Mouse (Mus musculus) liver, embryonic 16.5 days (tissue): ENCODE measurements around the gene Nr6a1. TPM values are rescaled to one million over a fixed set of nuclear protein-coding genes. Genes with fewer than 3 reads are reported as not detected.

Experiments
- ATAC-seq: fragments of 200-750 bp; cut with Nextera tagmentation; 2 replicates; pipeline ENCODE4 v1.8.0; 2017; ENCODE audit warnings: low read depth, mild to moderate bottlenecking, moderate number of reproducible peaks, moderate library complexity
- H3K27ac ChIP-seq: fragments of 300-500 bp; sonication (generic); 2 replicates; pipeline ENCODE4 v1.5.1; 2014; ENCODE audit warnings: mild to moderate bottlenecking, low read length
- H3K27me3 ChIP-seq: fragments of 300-500 bp; sonication (generic); 2 replicates; pipeline ENCODE4 v1.6.1; 2014; ENCODE audit warnings: low read depth, low read length, mixed read lengths; ENCODE audit not compliant: control insufficient read depth, insufficient read depth
- H3K36me3 ChIP-seq: fragments of 300-500 bp; sonication (generic); 2 replicates; pipeline ENCODE4 v1.6.1; 2014; ENCODE audit warnings: mild to moderate bottlenecking; ENCODE audit not compliant: control insufficient read depth, insufficient read depth
- H3K4me1 ChIP-seq: fragments of 300-500 bp; sonication (generic); 2 replicates; pipeline ENCODE4 v1.6.1; 2014; ENCODE audit warnings: low read depth, low read length, mixed read lengths; ENCODE audit not compliant: control insufficient read depth
- H3K4me2 ChIP-seq: fragments of 300-500 bp; sonication (generic); 2 replicates; pipeline ENCODE4 v1.6.1; 2014; ENCODE audit warnings: low read depth, low read length, mixed read lengths
- H3K4me3 ChIP-seq: fragments of 300-500 bp; sonication (generic); 2 replicates; pipeline ENCODE4 v1.5.1; 2014; ENCODE audit warnings: low read depth, mild to moderate bottlenecking, low read length
- H3K9ac ChIP-seq: fragments of 300-500 bp; sonication (generic); 2 replicates; pipeline ENCODE4 v1.6.1; 2014; ENCODE audit warnings: low read depth, low read length
- H3K9me3 ChIP-seq: fragments of 300-500 bp; sonication (generic); replicated peaks from 2 replicates; pipeline ENCODE4 v1.6.1; 2016; ENCODE audit warnings: low read length; ENCODE audit not compliant: control insufficient read depth
- WGBS: fragments of 180-500 bp; shearing (Covaris S2); extraction: QIAGEN DNeasy Blood & Tissue Kit; methylation state at CpG from one replicate; pipeline ENCODE4 v1.1.7; 2014; ENCODE audit not compliant: insufficient replicate concordance; 5-methylcytosine and 5-hydroxymethylcytosine counted together
- microRNA-seq: library from miRNA; unstranded; fragments of <30 nt; microRNA quantifications from one replicate; pipeline ENCODE4, GENCODE M21; 2016
- polyA plus RNA-seq: library from polyadenylated mRNA; unstranded; fragments of >200 nt; fragmentation: Nextera tagmentation; extraction: Ambion mirVana; gene quantifications from 2 replicates; pipeline ENCODE4 v1.2.1, GENCODE M21; 2015

Gene Nr6a1
- polyA plus RNA-seq, 1 experiment from 2014 or later: 0.94 TPM

- Histone ChIP-seq H3K27ac (no peak overlapping the region), H3K4me1 (no peaks in the 10 kb centered on the region; the same call in 1 of the 2 replicates), H3K36me3 (no peaks in the 10 kb centered on the region), H3K9ac (no peak overlapping the region), H3K4me3 (no peak overlapping the region), H3K4me2 (no peak overlapping the region), H3K9me3 (no peaks in the 10 kb centered on the region), H3K27me3 (no peaks in the 10 kb centered on the region)
- ATAC-seq: no peak
- WGBS: 66% methylated on average over 5 of the region's 5 CpGs
Observed at GRCm38 (mm10) chr2:38682209-38682608, 245.3 kb downstream of the Nr6a1 start.

GRCm38 (mm10) chr2:38678947-38679346, 248.5 kb downstream of the Nr6a1 start:
- Histone ChIP-seq H3K36me3 (no peaks in the 10 kb centered on the region), H3K4me2 (no peak overlapping the region), H3K27ac (no peak overlapping the region), H3K9me3 (no peaks in the 10 kb centered on the region), H3K4me3 (no peak overlapping the region), H3K4me1 (no peaks in the 10 kb centered on the region; the same call in 1 of the 2 replicates), H3K27me3 (no peaks in the 10 kb centered on the region), H3K9ac (no peak overlapping the region)
- ATAC-seq: no peak

- no peaks in the 10 kb centered on the region for H3K4me1 ChIP-seq
- H3K4me3 ChIP-seq: no peak overlapping the region
- H3K4me2 ChIP-seq: no peak overlapping the region
- no peaks in the 10 kb centered on the region for H3K9me3 ChIP-seq
- no peaks in the 10 kb centered on the region for H3K36me3 ChIP-seq
- no peaks in the 10 kb centered on the region for H3K27me3 ChIP-seq
- H3K9ac ChIP-seq: no peak overlapping the region
- H3K27ac ChIP-seq: no peak overlapping the region
- WGBS: 52% methylated on average over 9 of the region's 9 CpGs
- no peak for ATAC-seq
Observed at GRCm38 (mm10) chr2:38675366-38675969, 252.0 kb downstream of the Nr6a1 start.

Small RNA genes within 50 kb of the gene (microRNA-seq; reads per million reads assigned to microRNA genes)
- gene Mir181a-2: 16.0 reads per million, percentile 33 among the genes with 10 or more reads in this experiment
- 181 reads per million, percentile 59 among the genes with 10 or more reads in this experiment for gene Mir181b-2

Other genes starting within 250 kb of the Nr6a1 start
- gene Nr5a1, start 213.1 kb downstream of the Nr6a1 start, polyA plus RNA-seq: 0.11 and 0.22 TPM in 2 replicates
- gene Olfml2a, start 4.3 kb upstream of the Nr6a1 start, polyA plus RNA-seq: 0.15 and 0.19 TPM in 2 replicates
- 0.70 and 0.85 TPM in 2 replicates for gene Wdr38, start 69.8 kb upstream of the Nr6a1 start, polyA plus RNA-seq
- 45.8 and 48.6 TPM in 2 replicates for gene Arpc5l, start 77.7 kb upstream of the Nr6a1 start, polyA plus RNA-seq
- 456 and 532 TPM in 2 replicates for gene Rpl35, start 77.9 kb upstream of the Nr6a1 start, polyA plus RNA-seq
- gene Golga1, start 137.9 kb upstream of the Nr6a1 start, polyA plus RNA-seq: 10.1 and 10.4 TPM in 2 replicates